Mouse (Mus musculus) lung, adult 2 months (tissue): ENCODE measurements at regions not wholly inside any gene's neighbourhood (a gene's known extent, or its start where the extent isn't known, plus 50 kb on each side); places are given as distances from the start of the nearest gene placed in this dataset.

Source experiments
- CTCF ChIP-seq: fragments of 200-500 bp; IDR thresholded peaks from 2 replicates; pipeline ENCODE4 v1.5.1; 2011; ENCODE audit warnings: mild to moderate bottlenecking, low read length, control low read depth; ENCODE audit not compliant: insufficient read depth
- POLR2A ChIP-seq: fragments of 200-500 bp; IDR thresholded peaks from 2 replicates; pipeline ENCODE4 v1.6.1; 2011; ENCODE audit warnings: low read depth, mild to moderate bottlenecking, control low read depth, low read length, borderline replicate concordance; ENCODE audit errors: extremely low read depth

GRCm38 (mm10) chr10:56892666-56893209 is 515.6 kb downstream of the Gja1 start:
- TF ChIP-seq CTCF (no peak), POLR2A (no peak)
